Mouse (Mus musculus): ENCODE results near the gene Daam1. TPM values are rescaled to one million over a fixed set of nuclear protein-coding genes. Genes with fewer than 3 reads are reported as not detected.

Daam1 gene
- polyA plus RNA-seq, 2 experiments, result 10.5 to 13.3 TPM

DNA sequence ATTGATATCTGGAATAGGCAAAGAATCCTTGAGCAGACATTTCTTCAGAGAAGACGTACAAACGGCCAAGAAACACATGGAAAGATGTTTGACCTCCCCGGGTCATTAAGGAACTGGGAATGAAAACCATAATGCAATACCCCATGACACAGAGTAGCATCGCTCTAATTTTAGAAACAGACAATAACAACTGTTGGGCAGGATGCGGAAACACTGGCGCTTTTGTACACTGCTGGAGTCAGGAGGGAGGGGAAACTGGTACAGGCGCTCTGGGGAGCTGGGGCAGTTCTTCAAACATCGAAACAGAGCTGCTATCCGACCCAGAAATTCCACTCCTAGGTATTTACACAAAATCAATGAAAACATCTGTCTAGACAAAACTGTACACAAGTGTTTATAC is 23.6 kb upstream of the Daam1 start:
- DNase-seq (ENCODE audit: low read depth in 3 of 3, low spot score in 3 of 3) (no peak), ATAC-seq (ENCODE audit: insufficient read depth) (no peak)
- no peak overlapping the region for H3K4me2 ChIP-seq (ENCODE audit: low read depth)
- H3K4me1 ChIP-seq (replicated peaks; ENCODE audit: control insufficient read depth in 2 of 2, insufficient read depth in 2 of 2, low read length in 1 of 2), result no peaks in the 10 kb centered on the region
- no peaks in the 10 kb centered on the region for H3K27me3 ChIP-seq (ENCODE audit: control insufficient read depth, insufficient read depth, low read length)
- no peak overlapping the region for H3K9ac ChIP-seq (replicated peaks)
- TF ChIP-seq EP300 (IDR thresholded peaks at IDR 0.05; ENCODE audit: low read depth) (no peak), CTCF (IDR thresholded peaks at IDR 0.05; ENCODE audit: low read depth) (no peak)
- 58% methylated on average over 9 of the region's 9 CpGs for WGBS (ENCODE audit: insufficient replicate concordance)
- no peaks in the 10 kb centered on the region for H3K9me3 ChIP-seq (ENCODE audit: control insufficient read depth, low read length)
- no peak overlapping the region for H3K4me3 ChIP-seq (ENCODE audit: insufficient read depth in 1 of 2, low read depth in 2 of 2, low read length in 2 of 2)
- H3K27ac ChIP-seq, result no peak overlapping the region
- no peaks in the 10 kb centered on the region for H3K36me3 ChIP-seq (replicated peaks; ENCODE audit: control insufficient read depth, insufficient read depth, low read depth)

DNA sequence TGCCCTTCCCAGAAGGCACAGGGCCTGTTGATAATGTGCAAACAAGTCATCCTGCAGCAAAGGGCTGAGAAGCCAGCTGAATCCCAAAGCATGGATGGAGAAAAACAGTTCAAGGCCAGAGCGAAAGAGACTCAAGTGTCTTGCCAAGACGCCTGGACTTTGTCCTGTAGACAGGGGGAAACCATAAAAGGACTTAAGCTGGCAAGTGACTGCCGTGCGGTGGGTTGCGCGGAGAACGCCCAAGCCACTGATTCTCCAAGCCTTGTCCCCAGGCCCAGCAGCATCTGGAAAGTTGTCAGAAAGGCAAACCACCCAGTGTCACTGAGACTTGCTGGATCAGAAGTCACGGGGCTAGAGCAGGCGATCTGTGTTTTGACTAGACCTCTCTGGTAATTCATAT is 22.2 kb upstream of the Daam1 start:
- no peak overlapping the region for H3K27ac ChIP-seq
- no peaks in the 10 kb centered on the region for H3K4me1 ChIP-seq (replicated peaks; ENCODE audit: control insufficient read depth in 2 of 2, insufficient read depth in 2 of 2, low read length in 1 of 2)
- no peak for TF ChIP-seq EP300 (IDR thresholded peaks at IDR 0.05; ENCODE audit: low read depth)
- no peak for TF ChIP-seq CTCF (IDR thresholded peaks at IDR 0.05; ENCODE audit: low read depth)
- no peaks in the 10 kb centered on the region for H3K36me3 ChIP-seq (replicated peaks; ENCODE audit: control insufficient read depth, insufficient read depth, low read depth)
- 80% methylated on average over 9 of the region's 9 CpGs for WGBS (ENCODE audit: insufficient replicate concordance)
- DNase-seq (ENCODE audit: low read depth in 3 of 3, low spot score in 3 of 3), result no peak
- H3K4me2 ChIP-seq (ENCODE audit: low read depth), result no peak overlapping the region
- no peaks in the 10 kb centered on the region for H3K9me3 ChIP-seq (ENCODE audit: control insufficient read depth, low read length)
- H3K4me3 ChIP-seq (ENCODE audit: insufficient read depth in 1 of 2, low read depth in 2 of 2, low read length in 2 of 2), result no peak overlapping the region
- H3K27me3 ChIP-seq (ENCODE audit: control insufficient read depth, insufficient read depth, low read length), result no peaks in the 10 kb centered on the region
- no peak overlapping the region for H3K9ac ChIP-seq (replicated peaks)
- ATAC-seq (ENCODE audit: insufficient read depth), result no peak

DNA sequence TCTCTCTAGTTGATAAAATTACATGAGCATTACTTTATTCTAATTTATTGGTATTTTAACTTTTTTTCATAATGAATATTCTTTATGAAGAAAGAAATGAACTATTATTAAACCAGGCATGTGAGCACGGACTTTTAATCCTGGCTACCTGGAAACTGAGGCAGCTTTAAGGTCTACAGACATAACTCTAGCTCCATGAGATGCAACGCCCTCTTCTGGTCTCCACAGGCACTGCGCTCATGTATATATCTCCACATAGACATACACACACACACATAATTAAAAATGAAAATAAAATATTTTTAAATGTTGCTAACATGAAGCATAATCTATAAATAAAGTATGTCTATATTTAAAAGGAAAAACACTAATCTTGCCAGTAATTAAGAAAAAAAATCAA is 21.3 kb upstream of the Daam1 start:
- Histone ChIP-seq H3K9ac (replicated peaks) (no peak overlapping the region), H3K4me3 (ENCODE audit: insufficient read depth in 1 of 2, low read depth in 2 of 2, low read length in 2 of 2) (no peak overlapping the region), H3K36me3 (replicated peaks; ENCODE audit: control insufficient read depth, insufficient read depth, low read depth) (no peaks in the 10 kb centered on the region), H3K27ac (no peak overlapping the region), H3K9me3 (ENCODE audit: control insufficient read depth, low read length) (no peaks in the 10 kb centered on the region), H3K27me3 (ENCODE audit: control insufficient read depth, insufficient read depth, low read length) (no peaks in the 10 kb centered on the region), H3K4me2 (ENCODE audit: low read depth) (no peak overlapping the region), H3K4me1 (replicated peaks; ENCODE audit: control insufficient read depth in 2 of 2, insufficient read depth in 2 of 2, low read length in 1 of 2) (no peaks in the 10 kb centered on the region)
- DNase-seq (ENCODE audit: low read depth in 3 of 3, low spot score in 3 of 3) (no peak), ATAC-seq (ENCODE audit: insufficient read depth) (no peak)
- TF ChIP-seq CTCF (IDR thresholded peaks at IDR 0.05; ENCODE audit: low read depth) (peak; percentile 26; the same call in 1 of the 2 replicates), EP300 (IDR thresholded peaks at IDR 0.05; ENCODE audit: low read depth) (no peak)
- 62% methylated on average over 3 of the region's 3 CpGs for WGBS (ENCODE audit: insufficient replicate concordance)

DNA sequence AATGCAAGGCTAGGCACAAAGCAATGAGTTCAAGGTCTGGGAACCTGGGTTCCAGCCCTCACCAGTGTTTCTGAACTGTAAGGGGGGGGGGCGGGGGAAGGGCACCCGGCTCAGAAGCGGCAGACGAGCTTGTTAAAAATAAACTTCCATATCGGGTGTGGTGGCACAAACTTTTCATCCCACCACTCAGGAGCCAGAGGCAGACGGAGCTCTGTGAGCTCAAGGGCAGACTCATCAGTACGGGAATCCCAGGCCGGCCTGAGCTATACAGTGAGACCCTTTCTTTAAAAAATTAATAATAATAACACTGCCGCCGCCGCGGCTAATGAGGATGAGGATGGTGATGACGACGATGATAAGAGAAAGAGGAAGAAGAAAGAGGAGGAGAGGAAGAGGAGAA is 18.3 kb upstream of the Daam1 start:
- TF ChIP-seq CTCF (IDR thresholded peaks at IDR 0.05; ENCODE audit: low read depth), result no peak
- no peak for TF ChIP-seq EP300 (IDR thresholded peaks at IDR 0.05; ENCODE audit: low read depth)

DNA sequence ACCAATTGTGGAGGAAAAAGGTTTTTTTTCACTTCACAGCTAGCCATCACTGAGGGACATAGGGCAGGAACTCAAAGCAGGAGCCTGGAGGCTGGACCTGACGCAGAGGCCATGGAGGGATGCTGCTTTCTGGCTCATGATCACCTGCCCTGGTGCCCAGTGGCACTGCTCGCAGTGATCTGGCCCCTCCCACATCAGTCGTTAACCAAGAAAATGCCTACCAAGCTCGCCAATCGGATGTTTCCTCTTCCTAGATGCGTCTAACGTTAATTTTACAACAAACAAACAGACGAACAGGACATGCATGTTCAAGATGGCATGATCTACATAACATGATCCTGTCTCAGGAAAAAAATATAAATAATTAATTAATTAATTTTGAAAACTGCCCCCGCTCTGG is 17.6 kb upstream of the Daam1 start:
- WGBS (ENCODE audit: insufficient replicate concordance), result 71% methylated on average over 9 of the region's 9 CpGs
- no peaks in the 10 kb centered on the region for H3K27me3 ChIP-seq (ENCODE audit: control insufficient read depth, insufficient read depth, low read length)
- H3K36me3 ChIP-seq (replicated peaks; ENCODE audit: control insufficient read depth, insufficient read depth, low read depth), result no peaks in the 10 kb centered on the region
- H3K27ac ChIP-seq, result no peak overlapping the region
- H3K9ac ChIP-seq (replicated peaks), result no peak overlapping the region
- no peaks in the 10 kb centered on the region for H3K9me3 ChIP-seq (ENCODE audit: control insufficient read depth, low read length)
- DNase-seq (ENCODE audit: low read depth in 3 of 3, low spot score in 3 of 3) (no peak), ATAC-seq (ENCODE audit: insufficient read depth) (no peak)
- TF ChIP-seq CTCF (IDR thresholded peaks at IDR 0.05; ENCODE audit: low read depth) (no peak), EP300 (IDR thresholded peaks at IDR 0.05; ENCODE audit: low read depth) (no peak)
- no peaks in the 10 kb centered on the region for H3K4me1 ChIP-seq (replicated peaks; ENCODE audit: control insufficient read depth in 2 of 2, insufficient read depth in 2 of 2, low read length in 1 of 2)
- no peak overlapping the region for H3K4me2 ChIP-seq (ENCODE audit: low read depth)
- H3K4me3 ChIP-seq (ENCODE audit: insufficient read depth in 1 of 2, low read depth in 2 of 2, low read length in 2 of 2), result no peak overlapping the region

More for the DNA sequence above, 18.3 kb upstream of the Daam1 start:
- Histone ChIP-seq H3K4me1 (replicated peaks; ENCODE audit: control insufficient read depth in 2 of 2, insufficient read depth in 2 of 2, low read length in 1 of 2) (no peaks in the 10 kb centered on the region), H3K27ac (no peak overlapping the region), H3K4me3 (ENCODE audit: insufficient read depth in 1 of 2, low read depth in 2 of 2, low read length in 2 of 2) (no peak overlapping the region), H3K27me3 (ENCODE audit: control insufficient read depth, insufficient read depth, low read length) (no peaks in the 10 kb centered on the region), H3K36me3 (replicated peaks; ENCODE audit: control insufficient read depth, insufficient read depth, low read depth) (no peaks in the 10 kb centered on the region), H3K9me3 (ENCODE audit: control insufficient read depth, low read length) (no peaks in the 10 kb centered on the region), H3K4me2 (ENCODE audit: low read depth) (no peak overlapping the region), H3K9ac (replicated peaks) (no peak overlapping the region)
- ATAC-seq (ENCODE audit: insufficient read depth) (no peak), DNase-seq (ENCODE audit: low read depth in 3 of 3, low spot score in 3 of 3) (no peak)
- 68% methylated on average over 14 of the region's 14 CpGs for WGBS (ENCODE audit: insufficient replicate concordance)

All from liver, embryonic 14.5 days (tissue).